Mouse (Mus musculus) left cerebral cortex, adult 9 months (tissue): ENCODE measurements around the gene Jmjd7.

ENCODE experiments used
- DNase-seq, 2 experiments: peaks; one replicate each; pipeline ENCODE4 v3.0.0; 2022; ENCODE audit warnings: low spot score in 2 of 2

Gene Jmjd7

DNA sequence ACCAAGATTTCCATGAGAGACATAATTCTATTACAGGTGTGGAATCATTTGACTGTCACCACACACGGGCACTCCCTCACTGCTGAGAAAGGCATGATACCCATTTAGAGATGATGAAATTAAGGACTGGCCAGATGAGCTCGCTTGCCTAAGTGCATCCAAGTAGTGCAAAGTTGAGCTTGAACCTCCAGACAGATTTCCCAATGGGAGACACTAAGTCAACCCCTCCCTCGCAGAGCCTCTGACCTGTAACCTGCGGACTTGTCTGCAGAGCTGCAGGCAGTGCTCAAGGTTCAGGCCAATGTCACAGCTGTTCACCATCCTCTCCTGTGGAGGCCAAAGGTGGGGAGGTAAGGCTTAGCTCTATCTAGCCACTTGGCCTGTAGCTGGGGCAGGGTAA, 31.5 kb downstream of the Jmjd7 start:
- no peak for DNase-seq

DNA sequence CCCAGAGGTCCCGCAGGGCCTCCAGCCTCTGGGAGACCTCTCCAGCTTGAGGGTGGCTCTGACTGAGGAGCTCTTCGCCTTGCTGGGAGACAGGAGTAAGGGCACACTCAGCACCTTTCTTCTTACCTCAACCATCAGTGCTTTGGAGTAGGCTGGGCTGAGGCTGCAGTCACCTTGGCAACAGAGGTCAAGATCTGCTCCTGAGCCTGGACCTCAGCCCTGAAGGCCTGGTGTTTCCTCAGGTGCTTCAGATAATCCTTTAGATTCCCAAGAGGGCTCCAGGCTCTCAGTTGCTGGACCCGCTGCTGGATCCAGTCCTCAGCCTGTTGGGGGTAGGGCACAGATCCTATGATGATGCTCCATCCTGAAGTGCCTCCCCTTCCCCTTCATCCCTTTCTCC, 32.2 kb downstream of the Jmjd7 start:
- no peak for DNase-seq

DNA sequence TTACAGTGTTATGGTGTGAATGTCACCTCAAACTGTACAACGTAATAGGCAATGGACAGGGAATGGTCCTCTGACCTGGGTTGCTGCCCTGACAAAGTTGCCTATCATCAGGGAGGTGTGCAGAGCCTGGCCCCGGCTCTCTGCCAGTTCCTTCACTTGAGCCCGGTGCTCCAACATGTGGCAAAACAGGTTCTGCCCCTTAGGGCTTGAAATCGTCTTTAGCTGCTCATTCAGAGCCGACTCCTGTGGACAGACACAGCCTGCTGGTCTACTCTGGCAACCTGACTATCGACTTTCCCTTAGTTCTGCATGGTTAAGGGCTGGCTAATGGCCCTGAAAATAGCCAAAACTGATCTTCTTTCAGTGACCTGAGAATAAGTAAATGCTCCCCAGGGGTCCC, 32.9 kb downstream of the Jmjd7 start:
- no peak for DNase-seq

DNA sequence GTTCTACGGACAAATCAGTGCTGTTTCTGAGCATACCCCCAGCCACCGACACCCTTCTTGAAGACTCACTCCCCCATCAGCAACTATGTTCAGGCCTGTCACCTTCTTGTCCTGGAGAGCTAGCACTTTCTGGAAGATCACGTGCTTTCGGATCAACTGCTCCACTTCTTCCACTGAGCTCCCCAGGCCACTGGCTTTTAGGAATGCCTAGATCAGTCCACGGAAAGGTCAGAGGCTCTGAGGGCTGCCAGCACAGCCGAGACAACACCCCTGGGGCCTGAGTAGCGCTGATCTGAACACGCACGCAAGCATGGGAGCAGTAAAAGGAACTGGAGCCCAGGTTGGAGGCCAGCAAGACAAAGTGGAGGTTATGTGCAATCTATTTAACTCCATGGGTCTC, 33.4 kb downstream of the Jmjd7 start:
- DNase-seq = no peak

DNA sequence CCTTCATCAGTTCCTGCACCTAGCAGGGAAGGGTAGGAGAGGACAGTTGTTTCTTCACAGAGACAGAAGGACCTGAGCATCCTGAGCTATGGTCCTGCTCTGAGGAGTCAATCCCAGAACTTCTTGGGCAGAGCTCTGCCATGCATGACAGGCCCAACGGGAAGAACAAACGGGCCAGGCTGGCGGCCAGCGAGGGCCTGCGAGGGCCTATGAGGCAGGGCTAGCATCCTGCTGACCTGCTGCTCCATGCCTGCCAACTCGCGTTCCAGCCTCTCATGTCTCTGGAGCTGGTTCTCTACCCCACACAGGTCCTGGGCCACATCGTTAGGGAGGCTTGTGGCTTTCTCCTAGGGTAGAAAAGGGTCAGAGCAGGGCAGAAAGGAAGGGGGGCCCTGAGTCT, 35.0 kb downstream of the Jmjd7 start:
- DNase-seq = no peak

DNA sequence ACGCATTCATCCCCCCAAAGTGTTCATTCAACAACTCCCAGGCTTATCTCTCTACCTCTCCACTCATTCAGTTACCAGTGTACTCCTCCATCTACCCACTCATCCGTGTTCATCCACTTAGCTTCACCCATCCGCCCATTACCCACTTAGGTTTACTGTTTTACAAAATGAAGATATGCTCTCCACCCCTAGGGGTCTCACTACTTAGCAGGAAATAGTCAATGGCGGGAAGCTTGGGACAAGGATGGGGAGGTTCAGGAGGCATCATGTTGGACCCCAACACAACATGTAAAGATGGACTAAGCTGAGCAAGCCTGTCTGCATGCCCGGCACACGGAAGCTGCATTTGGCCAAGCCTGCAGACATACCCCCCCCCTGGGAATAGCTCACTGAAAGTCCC, 37.4 kb downstream of the Jmjd7 start:
- no peak for DNase-seq

DNA sequence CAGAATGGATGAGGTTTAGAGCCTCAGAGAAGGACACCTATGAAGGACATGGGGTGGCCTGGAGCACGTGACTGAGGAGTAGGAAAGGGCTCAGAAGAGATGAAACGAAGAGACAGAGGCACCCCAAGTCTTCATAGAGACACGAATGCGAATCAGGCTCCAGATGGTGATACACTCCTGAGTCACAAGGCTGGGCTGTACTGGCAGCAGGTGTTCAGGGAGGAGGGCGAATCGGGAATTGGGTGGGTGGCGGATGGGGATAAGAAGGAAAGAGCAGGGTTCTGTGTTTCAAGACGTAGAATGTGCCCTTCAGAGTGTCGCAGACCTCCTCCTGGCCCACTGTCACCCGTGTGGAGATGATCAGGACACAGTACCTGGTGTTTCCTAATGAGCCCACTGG, 38.0 kb downstream of the Jmjd7 start:
- peak in 1 of 2 experiments; percentile 47 for DNase-seq

DNA sequence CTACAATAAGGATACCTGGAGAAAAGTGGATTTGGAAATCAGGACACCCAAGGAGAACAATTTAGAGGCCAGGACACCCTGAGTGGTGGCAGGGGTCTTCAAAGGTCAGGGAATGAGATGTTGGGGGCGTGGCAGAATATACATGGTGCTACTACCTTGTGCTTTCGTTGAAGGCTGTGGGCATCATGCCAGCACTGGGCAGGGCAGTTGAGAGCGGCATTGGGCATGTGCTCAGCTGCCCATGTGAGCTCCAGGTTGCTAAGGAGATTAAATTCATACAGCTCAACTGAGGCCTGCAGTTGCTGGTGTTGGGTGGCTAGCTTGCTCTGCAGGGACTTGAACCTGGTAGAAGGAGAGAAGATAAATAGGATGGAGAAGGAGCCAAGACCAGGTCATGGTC, 38.9 kb downstream of the Jmjd7 start:
- no peak for DNase-seq

DNA sequence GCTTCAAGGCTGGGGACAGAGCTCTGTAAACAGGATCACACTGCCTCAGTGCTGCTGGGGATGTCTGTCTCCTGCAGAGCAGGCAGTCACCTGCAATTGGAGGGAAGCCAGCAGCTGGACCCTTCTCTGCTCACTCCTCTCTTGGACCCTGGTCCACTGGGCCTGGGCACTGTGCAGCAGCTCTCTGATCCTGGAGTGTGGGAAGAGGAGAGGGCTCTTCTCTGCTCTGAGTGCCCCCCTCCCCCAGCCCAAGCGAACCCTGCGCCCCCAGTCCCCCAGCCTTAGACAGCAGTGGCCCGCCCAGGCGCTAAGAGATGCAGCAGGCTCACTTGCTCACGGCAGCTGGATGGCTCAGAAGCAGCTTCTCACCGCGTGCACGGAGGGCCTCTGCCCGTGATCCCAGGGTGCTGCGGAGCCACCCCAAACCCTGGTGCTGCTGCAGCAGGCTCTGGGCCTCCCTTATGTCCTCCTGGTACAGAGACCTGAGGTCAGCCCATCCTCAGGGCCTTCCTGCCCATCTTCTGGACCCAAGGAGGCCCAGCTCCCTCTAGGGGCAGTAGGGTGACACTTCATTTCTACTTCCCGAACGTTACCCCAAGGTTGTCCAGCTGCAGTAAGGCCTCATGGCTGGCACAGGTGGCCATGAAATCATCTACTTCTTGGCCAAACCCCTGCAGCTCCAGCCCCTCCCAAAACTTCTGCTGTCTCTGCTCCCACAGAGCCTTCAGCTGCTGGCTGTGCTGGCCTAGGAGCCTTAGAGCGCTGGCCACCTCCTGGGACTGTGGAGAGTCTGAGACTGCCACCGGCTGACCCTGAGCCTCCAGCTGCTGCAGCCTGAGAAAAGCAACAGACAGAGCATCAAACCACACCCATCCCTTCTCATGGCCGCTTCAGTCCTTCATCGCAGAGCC, 41.5 kb downstream of the Jmjd7 start:
- DNase-seq = no peak

DNA sequence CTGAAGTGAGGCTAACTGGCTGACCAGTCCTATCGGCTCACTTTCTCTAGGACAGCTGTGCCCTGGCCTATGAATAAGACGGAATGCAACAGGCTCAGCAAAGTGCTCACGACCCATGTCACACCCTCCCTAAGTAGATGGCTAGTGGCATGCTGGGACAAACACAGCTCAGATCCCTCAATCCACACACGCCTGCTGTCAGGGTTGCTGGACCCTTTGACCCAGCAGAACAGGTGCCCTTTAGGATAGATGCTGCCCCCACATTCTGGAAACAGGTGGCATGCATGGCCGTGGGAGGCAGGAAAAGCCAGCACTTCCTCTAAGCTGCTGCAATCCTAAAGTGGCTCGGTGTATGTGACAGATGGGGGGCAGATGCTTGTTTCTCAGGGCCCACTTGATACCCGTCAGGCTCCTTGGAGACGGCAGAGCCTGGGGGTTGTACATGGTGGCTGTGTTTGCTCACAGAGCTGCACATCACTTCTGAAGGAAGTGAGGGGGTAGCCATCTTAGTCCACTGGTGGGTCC, 42.2 kb downstream of the Jmjd7 start:
- peak; percentile 49 to 82 for DNase-seq

DNA sequence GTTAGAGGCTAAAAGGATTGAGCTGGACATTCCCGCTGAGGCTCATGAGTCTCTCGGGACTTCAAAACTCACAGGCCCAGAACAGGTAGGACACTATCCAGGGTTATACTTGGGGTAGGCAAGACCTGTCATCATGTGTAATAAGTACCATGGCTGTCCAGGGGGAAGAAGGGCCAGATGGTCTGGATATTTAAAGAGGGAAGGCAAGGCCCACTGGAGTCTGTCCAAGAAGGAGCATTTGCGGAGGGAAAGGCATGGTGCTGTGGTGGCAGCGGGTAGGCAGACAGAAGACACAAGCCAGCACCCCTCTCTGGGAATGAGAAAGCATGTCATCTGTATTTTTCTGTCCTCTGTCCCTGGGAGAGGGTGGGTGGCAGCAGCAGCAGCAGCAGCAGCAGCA, 46.8 kb downstream of the Jmjd7 start:
- DNase-seq = no peak

DNA sequence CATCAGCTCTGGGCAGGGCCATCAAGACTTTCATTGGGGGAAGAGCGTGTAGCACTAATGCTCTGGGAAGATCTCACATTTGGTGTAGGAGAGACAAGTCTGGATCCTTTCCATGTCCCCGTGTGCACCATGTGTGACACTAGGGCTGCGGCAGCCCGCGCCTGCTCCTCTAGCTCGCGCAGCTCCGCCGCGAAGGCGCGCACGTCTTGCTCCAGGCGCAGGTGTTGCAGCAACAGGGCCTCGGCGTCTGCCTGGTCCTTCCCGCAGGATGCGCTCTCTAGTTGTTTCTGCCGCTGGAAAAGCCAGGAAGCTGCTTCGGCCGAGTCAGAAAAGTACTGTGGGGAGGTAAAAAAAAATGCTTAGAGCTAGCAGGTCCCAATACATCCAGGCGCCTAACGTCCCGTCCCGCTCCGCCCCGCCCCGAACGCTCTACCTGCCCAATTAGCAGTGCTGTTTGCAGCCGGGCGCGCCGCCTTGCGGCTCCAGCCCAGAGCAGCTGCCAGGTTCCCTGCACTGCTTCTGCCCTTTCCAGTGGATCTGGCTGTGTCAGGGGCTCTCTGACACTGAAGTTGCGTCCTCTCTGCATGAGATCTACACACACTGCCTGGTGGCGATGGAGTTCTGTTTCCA, 48.9 kb downstream of the Jmjd7 start:
- peak in 1 of 2 experiments; percentile 46 for DNase-seq
